Mouse (Mus musculus) embryonic facial prominence, embryonic 13.5 days (tissue): ENCODE measurements around the gene Gtpbp2. TPM values are rescaled to one million over a fixed set of nuclear protein-coding genes. Genes with fewer than 3 reads are reported as not detected.

Source experiments
- ATAC-seq: fragments of 200-750 bp; cut with Nextera tagmentation; 2 replicates; pipeline ENCODE4 v1.8.0; 2017; ENCODE audit warnings: low read depth; ENCODE audit not compliant: insufficient number of reproducible peaks, insufficient read depth, low FRiP score, low TSS enrichment
- H3K27ac ChIP-seq: fragments of 300-500 bp; sonication (generic); 2 replicates; pipeline ENCODE4 v1.5.1; 2015; ENCODE audit warnings: moderate library complexity, mild to moderate bottlenecking, inconsistent platforms
- H3K27me3 ChIP-seq: fragments of 300-500 bp; sonication (generic); 2 replicates; pipeline ENCODE4 v1.6.1; 2015; ENCODE audit warnings: mild to moderate bottlenecking, inconsistent platforms
- H3K36me3 ChIP-seq: fragments of 300-500 bp; sonication (generic); 2 replicates; pipeline ENCODE4 v1.6.1; 2015; ENCODE audit warnings: mild to moderate bottlenecking, inconsistent platforms
- H3K4me1 ChIP-seq: fragments of 300-500 bp; sonication (generic); 2 replicates; pipeline ENCODE4 v1.6.1; 2015; ENCODE audit warnings: inconsistent platforms
- H3K4me2 ChIP-seq: fragments of 300-500 bp; sonication (generic); 2 replicates; pipeline ENCODE4 v1.6.1; 2015; ENCODE audit warnings: moderate library complexity, mild to moderate bottlenecking, inconsistent platforms
- H3K4me3 ChIP-seq: fragments of 300-500 bp; sonication (generic); 2 replicates; pipeline ENCODE4 v1.5.1; 2015; ENCODE audit warnings: mild to moderate bottlenecking, inconsistent platforms
- H3K9ac ChIP-seq: fragments of 300-500 bp; sonication (generic); 2 replicates; pipeline ENCODE4 v1.6.1; 2015; ENCODE audit warnings: mild to moderate bottlenecking, inconsistent platforms
- H3K9me3 ChIP-seq: fragments of 300-500 bp; sonication (generic); 2 replicates; pipeline ENCODE4 v1.6.1; 2016; ENCODE audit warnings: inconsistent platforms
- WGBS: fragments of 180-500 bp; shearing (Covaris S2); methylation state at CpG from one replicate; pipeline ENCODE4 v1.1.7; 2015; ENCODE audit warnings: mixed read lengths; 5-methylcytosine and 5-hydroxymethylcytosine counted together
- polyA plus RNA-seq: library from polyadenylated mRNA; unstranded; fragments of >200 nt; fragmentation: Nextera tagmentation; extraction: Ambion mirVana; gene quantifications from 2 replicates; pipeline ENCODE4 v1.2.1, GENCODE M21; 2015

Gene Gtpbp2
- polyA plus RNA-seq, 1 experiment from 2014 or later: 45.4 TPM

DNA sequence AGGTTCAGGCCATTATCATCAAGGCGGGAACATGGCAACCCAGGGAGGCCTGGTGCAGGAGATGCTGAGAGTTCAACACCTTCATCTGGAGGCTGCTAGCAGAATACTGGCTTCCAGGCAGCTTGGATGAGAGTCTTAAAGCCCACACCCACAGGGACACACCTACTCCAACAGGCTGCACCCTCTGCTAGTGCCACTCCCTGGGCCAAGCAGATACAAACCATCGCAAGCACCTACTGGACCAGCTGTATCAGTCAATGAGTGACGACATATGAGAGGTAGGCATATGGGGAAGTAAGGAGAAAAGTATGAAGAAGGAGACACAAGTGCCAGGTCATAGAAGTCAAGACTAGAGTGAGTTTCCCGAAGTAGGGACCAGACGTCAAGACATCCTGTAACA, 4.2 kb upstream of the Gtpbp2 start:
- H3K27me3 ChIP-seq: no peaks in the 10 kb centered on the region
- no peak for ATAC-seq
- 83% methylated on average over 5 of the region's 5 CpGs for WGBS
- H3K4me3 ChIP-seq: no peak overlapping the region
- no peak overlapping the region for H3K4me2 ChIP-seq
- no peak overlapping the region for H3K27ac ChIP-seq
- H3K4me1 ChIP-seq: peaks cover 18% of the 10 kb centered on the region
- H3K9ac ChIP-seq: no peak overlapping the region
- H3K9me3 ChIP-seq: no peaks in the 10 kb centered on the region
- H3K36me3 ChIP-seq: peaks cover under 1% of the 10 kb centered on the region; the same call in 1 of the 2 replicates

GRCm38 (mm10) chr17:46157131-46157530, 3.7 kb upstream of the Gtpbp2 start:
- WGBS: 84% methylated on average over 8 of the region's 8 CpGs
- H3K4me2 ChIP-seq: no peak overlapping the region
- no peaks in the 10 kb centered on the region for H3K9me3 ChIP-seq
- peaks cover 22% of the 10 kb centered on the region for H3K4me1 ChIP-seq
- H3K27ac ChIP-seq: no peak overlapping the region
- ATAC-seq: no peak
- H3K27me3 ChIP-seq: no peaks in the 10 kb centered on the region
- H3K36me3 ChIP-seq: no peaks in the 10 kb centered on the region
- no peak overlapping the region for H3K9ac ChIP-seq
- H3K4me3 ChIP-seq: no peak overlapping the region

GRCm38 (mm10) chr17:46159236-46159635, 1.6 kb upstream of the Gtpbp2 start:
- Histone ChIP-seq H3K27ac (peak overlapping the region; percentile 88; the same call in 1 of the 2 replicates), H3K4me2 (0 out of 2 replicates have a peak overlapping the region, but pooled peaks have one; percentile 78), H3K36me3 (peaks cover 11% of the 10 kb centered on the region), H3K27me3 (no peaks in the 10 kb centered on the region), H3K9me3 (no peaks in the 10 kb centered on the region), H3K9ac (peak overlapping the region; percentile 61; the same call in 1 of the 2 replicates), H3K4me3 (no peak overlapping the region), H3K4me1 (peaks cover 25% of the 10 kb centered on the region)
- no peak for ATAC-seq
- 61% methylated on average over 2 of the region's 2 CpGs for WGBS

DNA sequence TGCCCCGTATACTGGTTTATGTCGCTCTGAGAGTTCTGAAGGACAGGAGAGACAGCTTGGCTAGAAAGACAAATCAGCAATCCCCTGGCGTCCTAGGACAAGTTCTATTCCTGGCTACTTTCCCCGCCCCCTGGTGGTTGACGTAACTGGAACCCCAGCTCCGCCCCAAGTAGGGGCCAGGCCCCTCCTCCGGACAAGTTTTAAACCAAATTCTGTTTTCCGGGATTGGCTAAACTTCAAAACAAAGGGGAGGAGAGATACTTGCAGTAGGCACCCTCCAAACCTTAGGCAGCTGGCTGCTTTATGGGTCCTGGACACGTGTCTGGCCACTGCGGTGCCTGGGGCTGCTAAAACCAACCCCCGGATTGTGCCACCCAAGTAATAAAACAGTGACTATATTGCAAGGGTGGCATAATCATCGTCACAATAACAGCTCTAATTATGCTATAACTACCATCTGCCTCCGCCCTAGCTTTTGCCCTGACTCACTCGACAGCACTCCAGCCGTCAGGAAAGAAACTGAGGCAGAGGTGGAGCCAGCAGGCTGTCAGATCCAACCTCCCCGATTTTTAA, 656 bp upstream of the Gtpbp2 start:
- Histone ChIP-seq H3K4me2 (peak overlapping the region; percentile 78), H3K9me3 (no peaks in the 10 kb centered on the region), H3K4me3 (peak overlapping the region; percentile 80), H3K27me3 (no peaks in the 10 kb centered on the region), H3K27ac (peak overlapping the region; percentile 88), H3K36me3 (peaks cover 21% of the 10 kb centered on the region), H3K4me1 (peaks cover 25% of the 10 kb centered on the region), H3K9ac (peak overlapping the region; percentile 61)
- under 1% methylated on average over 16 of the region's 16 CpGs for WGBS
- peak; percentile 68 for ATAC-seq

- peak overlapping the region; percentile 80 for H3K4me3 ChIP-seq
- H3K27ac ChIP-seq: peak overlapping the region; percentile 81
- no peak for ATAC-seq
- H3K27me3 ChIP-seq: no peaks in the 10 kb centered on the region
- peak overlapping the region; percentile 67 for H3K4me2 ChIP-seq
- under 1% methylated on average over 19 of the region's 19 CpGs for WGBS
- peaks cover 25% of the 10 kb centered on the region for H3K4me1 ChIP-seq
- H3K9ac ChIP-seq: peak overlapping the region; percentile 89
- H3K9me3 ChIP-seq: no peaks in the 10 kb centered on the region
- peaks cover 31% of the 10 kb centered on the region for H3K36me3 ChIP-seq
Measured at GRCm38 (mm10) chr17:46161179-46161578, 347 bp downstream of the Gtpbp2 start.

- no peaks in the 10 kb centered on the region for H3K27me3 ChIP-seq
- peak overlapping the region; percentile 67 for H3K4me2 ChIP-seq
- peaks cover 36% of the 10 kb centered on the region for H3K36me3 ChIP-seq
- H3K9ac ChIP-seq: peak overlapping the region; percentile 89
- H3K9me3 ChIP-seq: no peaks in the 10 kb centered on the region
- peak overlapping the region; percentile 80 for H3K4me3 ChIP-seq
- H3K4me1 ChIP-seq: peaks cover 25% of the 10 kb centered on the region
- 47% methylated on average over 9 of the region's 9 CpGs for WGBS
- no peak for ATAC-seq
- peak overlapping the region; percentile 81 for H3K27ac ChIP-seq
Measured at GRCm38 (mm10) chr17:46161710-46162109, 878 bp downstream of the Gtpbp2 start.

DNA sequence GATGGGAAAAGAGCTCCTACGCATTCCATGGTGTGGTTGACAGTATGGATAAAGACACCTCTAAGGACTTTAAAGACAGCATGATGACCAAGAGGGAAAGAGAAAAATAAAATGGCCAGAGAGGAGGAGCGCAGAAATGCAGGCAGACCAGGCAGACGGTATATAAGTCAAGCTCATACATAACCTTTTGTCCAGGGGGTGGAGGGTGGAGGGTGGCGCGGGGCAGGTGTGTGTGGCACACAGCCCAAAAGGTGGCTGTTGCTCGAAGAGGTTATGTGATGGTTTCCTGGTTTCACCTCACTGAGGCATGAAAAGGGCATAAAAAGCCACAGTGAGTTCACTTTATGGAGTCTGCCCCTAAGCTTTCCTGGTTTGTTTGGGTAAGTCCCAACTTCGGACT, 1.7 kb downstream of the Gtpbp2 start:
- no peak for ATAC-seq
- 92% methylated on average over 7 of the region's 7 CpGs for WGBS
- Histone ChIP-seq H3K4me2 (peak overlapping the region; percentile 67), H3K27ac (no peak overlapping the region), H3K27me3 (no peaks in the 10 kb centered on the region), H3K9ac (no peak overlapping the region), H3K4me3 (no peak overlapping the region), H3K9me3 (no peaks in the 10 kb centered on the region), H3K4me1 (peaks cover 25% of the 10 kb centered on the region), H3K36me3 (peaks cover 45% of the 10 kb centered on the region)

DNA sequence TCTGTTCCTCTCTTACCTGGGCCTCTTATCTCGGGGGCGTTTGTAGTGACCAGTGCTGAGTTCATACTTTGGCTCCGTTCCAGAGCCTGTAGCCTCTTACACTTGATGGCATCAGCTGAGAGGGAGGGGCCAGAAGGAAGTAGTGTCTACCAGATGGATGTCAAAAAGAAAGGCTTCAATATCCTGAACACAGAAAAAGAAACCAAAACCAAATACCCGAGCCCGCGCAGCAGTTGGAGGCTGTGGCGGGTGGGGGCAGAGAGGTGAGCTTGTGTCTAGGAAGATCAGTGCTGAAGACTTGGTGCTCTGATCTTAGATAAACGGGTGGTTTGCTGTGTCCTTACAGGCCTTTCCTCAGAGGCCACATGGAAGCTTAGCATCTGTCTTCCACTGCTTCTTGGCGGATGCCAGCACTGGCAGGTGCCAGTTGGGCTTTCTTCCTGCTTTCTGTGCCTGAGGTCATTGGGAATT, 2.2 kb downstream of the Gtpbp2 start:
- Histone ChIP-seq H3K27me3 (no peaks in the 10 kb centered on the region), H3K9ac (no peak overlapping the region), H3K4me3 (no peak overlapping the region), H3K4me1 (peaks cover 25% of the 10 kb centered on the region), H3K27ac (no peak overlapping the region), H3K9me3 (no peaks in the 10 kb centered on the region), H3K4me2 (peak overlapping the region; percentile 67), H3K36me3 (peaks cover 49% of the 10 kb centered on the region)
- ATAC-seq: no peak
- WGBS: 92% methylated on average over 9 of the region's 9 CpGs

GRCm38 (mm10) chr17:46164301-46164700, 3.5 kb downstream of the Gtpbp2 start:
- Histone ChIP-seq H3K27me3 (no peaks in the 10 kb centered on the region), H3K27ac (no peak overlapping the region), H3K4me3 (no peak overlapping the region), H3K36me3 (peaks cover 62% of the 10 kb centered on the region), H3K4me1 (peaks cover 23% of the 10 kb centered on the region), H3K4me2 (no peak overlapping the region), H3K9me3 (no peaks in the 10 kb centered on the region), H3K9ac (no peak overlapping the region)
- 92% methylated on average over 8 of the region's 8 CpGs for WGBS
- no peak for ATAC-seq

DNA sequence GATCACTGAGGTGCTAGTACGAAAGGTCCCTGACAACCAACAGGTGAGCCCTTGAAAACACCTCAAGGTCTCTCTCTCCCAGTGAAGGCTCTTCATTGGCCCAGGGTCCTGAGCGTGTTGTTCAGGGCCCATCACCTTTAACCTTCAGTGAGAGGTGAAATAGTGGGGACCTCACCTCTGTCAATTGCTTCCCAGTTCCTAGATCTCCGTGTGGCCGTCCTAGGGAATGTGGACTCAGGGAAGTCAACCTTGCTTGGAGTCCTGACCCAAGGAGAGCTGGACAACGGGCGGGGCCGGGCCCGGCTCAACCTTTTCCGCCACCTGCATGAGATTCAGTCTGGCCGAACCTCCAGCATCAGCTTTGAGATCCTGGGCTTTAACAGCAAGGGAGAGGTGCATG, 4.0 kb downstream of the Gtpbp2 start:
- 95% methylated on average over 10 of the region's 10 CpGs for WGBS
- Histone ChIP-seq H3K9me3 (no peaks in the 10 kb centered on the region), H3K36me3 (peaks cover 67% of the 10 kb centered on the region), H3K4me1 (peaks cover 19% of the 10 kb centered on the region), H3K9ac (no peak overlapping the region), H3K27ac (no peak overlapping the region), H3K4me2 (no peak overlapping the region), H3K4me3 (no peak overlapping the region), H3K27me3 (no peaks in the 10 kb centered on the region)
- no peak for ATAC-seq

DNA sequence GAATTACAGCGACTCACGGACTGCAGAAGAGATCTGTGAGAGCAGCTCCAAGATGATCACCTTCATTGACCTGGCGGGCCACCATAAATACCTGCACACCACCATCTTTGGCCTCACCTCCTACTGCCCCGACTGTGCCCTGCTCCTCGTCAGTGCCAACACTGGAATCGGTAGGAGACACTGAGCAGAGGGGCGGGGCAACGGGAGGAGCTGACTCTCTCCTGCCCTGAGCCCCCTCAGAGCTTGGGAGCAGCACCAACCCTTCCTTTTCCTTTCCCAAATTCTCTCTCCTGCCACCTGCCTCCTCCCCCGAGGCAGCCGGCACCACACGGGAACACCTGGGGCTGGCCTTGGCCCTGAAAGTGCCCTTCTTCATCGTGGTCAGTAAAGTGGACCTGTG, 4.6 kb downstream of the Gtpbp2 start:
- Histone ChIP-seq H3K36me3 (peaks cover 73% of the 10 kb centered on the region), H3K4me3 (no peak overlapping the region), H3K9me3 (no peaks in the 10 kb centered on the region), H3K27ac (no peak overlapping the region), H3K4me2 (no peak overlapping the region), H3K4me1 (peaks cover 19% of the 10 kb centered on the region), H3K27me3 (no peaks in the 10 kb centered on the region), H3K9ac (no peak overlapping the region)
- ATAC-seq: no peak
- 86% methylated on average over 12 of the region's 12 CpGs for WGBS

DNA sequence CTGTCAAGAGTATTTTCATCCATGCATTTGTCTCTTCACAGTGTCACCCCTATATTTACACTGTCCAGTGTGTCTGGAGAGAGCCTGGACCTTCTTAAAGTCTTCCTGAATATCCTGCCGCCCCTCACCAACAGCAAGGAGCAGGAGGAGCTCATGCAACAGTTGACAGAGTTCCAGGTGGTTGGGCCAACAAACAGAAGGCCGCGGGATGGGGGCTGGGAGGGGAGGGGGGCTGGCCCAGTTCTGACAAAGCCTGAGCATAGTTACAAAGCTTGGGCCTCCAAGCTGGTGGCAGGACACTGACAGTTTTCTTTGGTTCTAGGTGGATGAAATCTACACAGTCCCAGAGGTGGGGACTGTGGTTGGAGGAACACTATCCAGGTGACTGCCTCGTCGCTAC, 5.4 kb downstream of the Gtpbp2 start:
- no peak overlapping the region for H3K4me3 ChIP-seq
- peaks cover 81% of the 10 kb centered on the region for H3K36me3 ChIP-seq
- no peak overlapping the region for H3K4me2 ChIP-seq
- no peak overlapping the region for H3K27ac ChIP-seq
- H3K9ac ChIP-seq: no peak overlapping the region
- no peaks in the 10 kb centered on the region for H3K27me3 ChIP-seq
- H3K4me1 ChIP-seq: peaks cover 19% of the 10 kb centered on the region
- ATAC-seq: no peak
- 86% methylated on average over 5 of the region's 5 CpGs for WGBS
- no peaks in the 10 kb centered on the region for H3K9me3 ChIP-seq
